Mouse (Mus musculus) C2C12 (cell line): ENCODE measurements at regions not wholly inside any gene's neighbourhood (a gene's known extent, or its start where the extent isn't known, plus 50 kb on each side); places are given as distances from the start of the nearest gene placed in this dataset.

ENCODE experiments used
- CTCF ChIP-seq: IDR thresholded peaks from one replicate; pipeline ENCODE4 v1.5.1; 2011; ENCODE audit not compliant: control insufficient read depth, insufficient read depth, insufficient read length
- MAX ChIP-seq: IDR thresholded peaks from one replicate; pipeline ENCODE4 v1.6.1; 2011; ENCODE audit warnings: mild to moderate bottlenecking, control low read depth
- MYOD1 ChIP-seq: IDR thresholded peaks from one replicate; pipeline ENCODE4 v1.6.1; 2011; ENCODE audit warnings: low read depth; ENCODE audit not compliant: control insufficient read depth, insufficient read length
- MYOG ChIP-seq: IDR thresholded peaks from one replicate; pipeline ENCODE4 v1.6.1; 2011; ENCODE audit not compliant: control insufficient read depth, insufficient read length; ENCODE audit errors: extremely low read depth

DNA sequence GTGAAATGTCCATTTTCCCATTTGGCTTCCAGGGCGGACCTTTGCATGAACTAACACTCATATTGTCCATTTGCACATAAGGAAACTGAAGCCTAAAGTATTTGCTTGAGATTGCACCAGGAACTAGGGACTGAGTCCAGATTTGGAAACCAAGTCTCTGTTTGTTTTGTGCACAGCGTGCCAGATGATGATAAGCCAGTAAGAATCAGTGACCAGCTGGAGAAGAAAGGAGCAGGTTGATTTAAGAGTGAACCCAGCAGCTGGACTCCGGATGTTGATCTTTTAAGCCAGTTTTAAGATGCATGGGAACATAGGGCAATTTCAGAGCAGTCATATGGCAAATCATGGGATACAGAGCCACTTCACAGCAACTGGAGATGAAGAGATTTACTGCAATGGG, 987.1 kb downstream of the 4930447A16Rik start:
- TF ChIP-seq CTCF, result no peak
- TF ChIP-seq MYOD1, result no peak
- TF ChIP-seq MYOG, result no peak
- TF ChIP-seq MAX, result no peak
